Mouse (Mus musculus) erythroblast, embryonic 14.5 days (primary cell): ENCODE results near the gene Snx15.

Experiments
- GATA1 ChIP-seq: IDR thresholded peaks from 2 replicates; pipeline ENCODE4 v1.6.1; 2012; ENCODE audit warnings: low read length, inconsistent platforms, mixed read lengths
- TAL1 ChIP-seq: IDR thresholded peaks from 3 replicates; pipeline ENCODE4 v1.6.1; 2012; ENCODE audit warnings: low read length, inconsistent platforms, mixed read lengths

DNA sequence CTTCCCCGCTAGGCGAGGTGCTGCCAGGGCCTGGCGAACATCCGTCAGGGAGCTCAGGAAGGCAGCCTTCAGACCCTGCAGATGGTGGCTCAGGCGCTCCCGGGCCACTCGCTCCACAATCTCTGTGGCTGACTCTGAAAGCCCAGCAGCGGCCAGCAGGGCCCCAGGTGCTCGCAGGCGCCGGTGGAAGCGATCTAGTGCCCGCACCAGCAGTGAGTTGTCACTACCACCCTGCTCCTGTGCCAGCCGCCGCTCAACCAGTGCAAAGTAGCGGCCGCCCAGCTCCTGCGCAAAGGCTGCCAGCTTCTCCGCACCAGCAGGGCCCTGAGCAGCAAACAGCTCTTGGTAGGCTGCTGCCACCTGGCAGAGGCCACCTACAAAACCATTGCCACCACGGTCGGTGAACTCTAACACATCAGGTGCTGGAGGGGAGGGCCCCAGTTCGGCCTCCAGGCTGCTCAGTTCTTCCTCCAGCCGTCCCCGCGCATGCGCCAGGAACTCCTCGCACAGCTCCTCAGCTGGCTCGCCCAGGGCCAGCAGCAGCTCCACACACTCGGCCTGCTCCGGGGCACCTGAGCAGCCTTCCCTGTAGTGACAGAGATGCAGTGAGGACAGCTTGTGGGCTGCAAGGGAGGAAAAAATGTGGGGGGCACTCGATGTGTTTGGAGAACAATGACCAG lies 57.4 kb downstream of the Snx15 start:
- TF ChIP-seq TAL1: no peak
- TF ChIP-seq GATA1: no peak
